Mouse (Mus musculus) cerebellum, adult 11 months (tissue): ENCODE results near the gene Eif4e.
"Not testable (repeated sequence)": the region's sequence is repeated elsewhere in the genome, so short reads cannot be mapped to it uniquely, and the experiment has no call there.

ENCODE experiments used
- DNase-seq: peaks from one replicate; pipeline ENCODE4 v3.0.0; 2022

The Eif4e gene

DNA sequence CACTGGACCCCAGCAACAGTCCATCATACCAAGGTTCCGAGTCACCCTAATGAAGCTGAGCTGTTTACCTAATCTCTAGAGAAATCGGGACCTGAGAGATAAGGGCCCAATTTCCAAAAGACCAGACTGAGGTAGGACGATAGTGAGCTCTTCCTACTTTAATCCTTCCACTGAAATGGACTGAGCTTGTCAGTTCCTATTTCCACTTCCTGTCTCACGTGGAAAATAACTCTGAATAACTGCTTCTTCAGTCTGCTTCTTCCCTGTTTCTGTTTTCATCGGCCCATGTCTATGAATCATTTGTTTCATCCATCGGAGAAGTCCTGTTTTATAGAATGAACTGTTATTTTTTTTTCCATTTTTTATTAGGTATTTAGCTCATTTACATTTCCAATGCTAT is 6.8 kb upstream of the Eif4e start:
- no peak for DNase-seq

DNA sequence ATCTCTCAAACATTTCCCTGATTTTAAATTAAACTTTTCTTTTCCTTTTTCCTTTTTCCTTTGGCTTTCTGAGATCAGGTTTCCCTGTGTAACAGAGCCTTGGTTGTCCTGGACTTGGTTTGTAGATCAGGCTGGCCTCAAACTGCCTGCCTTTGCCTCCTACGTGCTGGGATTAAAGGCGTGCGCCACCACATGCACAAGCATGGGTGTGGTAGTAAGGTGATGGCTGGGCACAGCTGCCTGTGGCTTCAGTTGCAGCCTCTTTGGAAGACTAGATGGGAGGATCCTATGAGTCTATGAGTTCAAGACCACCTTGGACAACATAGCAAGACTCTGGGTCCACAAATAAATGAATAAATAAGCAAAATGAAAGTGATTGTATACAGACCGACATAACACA is 2.0 kb upstream of the Eif4e start:
- no peak for DNase-seq

GRCm38 (mm10) chr3:138525494-138525893 is 485 bp upstream of the Eif4e start:
- no peak for DNase-seq

GRCm38 (mm10) chr3:138526916-138527666 is 1.1 kb downstream of the Eif4e start:
- peak; percentile 95 for DNase-seq

- peak; percentile 58 for DNase-seq
Observed at GRCm38 (mm10) chr3:138527667-138528231, 1.8 kb downstream of the Eif4e start.

DNA sequence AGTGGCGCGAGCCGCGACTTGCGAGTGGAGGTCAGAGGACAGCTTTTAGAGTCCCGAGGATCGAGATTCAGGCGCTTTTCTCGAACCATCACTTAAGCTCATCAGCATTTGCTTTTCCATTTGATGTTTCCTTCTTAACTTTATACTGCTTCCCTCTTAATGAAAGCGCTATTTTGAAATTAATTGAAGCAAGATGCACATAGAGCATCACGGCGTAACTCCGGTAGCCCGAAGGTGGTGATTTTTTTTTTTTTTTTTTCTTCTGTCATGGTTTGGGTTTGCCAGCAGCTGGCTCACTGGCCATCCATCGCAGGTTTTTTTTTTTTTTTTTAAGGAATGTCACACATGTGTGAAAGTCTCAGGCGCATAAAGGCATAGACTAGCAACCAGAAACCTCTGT is 2.3 kb downstream of the Eif4e start:
- no peak for DNase-seq

DNA sequence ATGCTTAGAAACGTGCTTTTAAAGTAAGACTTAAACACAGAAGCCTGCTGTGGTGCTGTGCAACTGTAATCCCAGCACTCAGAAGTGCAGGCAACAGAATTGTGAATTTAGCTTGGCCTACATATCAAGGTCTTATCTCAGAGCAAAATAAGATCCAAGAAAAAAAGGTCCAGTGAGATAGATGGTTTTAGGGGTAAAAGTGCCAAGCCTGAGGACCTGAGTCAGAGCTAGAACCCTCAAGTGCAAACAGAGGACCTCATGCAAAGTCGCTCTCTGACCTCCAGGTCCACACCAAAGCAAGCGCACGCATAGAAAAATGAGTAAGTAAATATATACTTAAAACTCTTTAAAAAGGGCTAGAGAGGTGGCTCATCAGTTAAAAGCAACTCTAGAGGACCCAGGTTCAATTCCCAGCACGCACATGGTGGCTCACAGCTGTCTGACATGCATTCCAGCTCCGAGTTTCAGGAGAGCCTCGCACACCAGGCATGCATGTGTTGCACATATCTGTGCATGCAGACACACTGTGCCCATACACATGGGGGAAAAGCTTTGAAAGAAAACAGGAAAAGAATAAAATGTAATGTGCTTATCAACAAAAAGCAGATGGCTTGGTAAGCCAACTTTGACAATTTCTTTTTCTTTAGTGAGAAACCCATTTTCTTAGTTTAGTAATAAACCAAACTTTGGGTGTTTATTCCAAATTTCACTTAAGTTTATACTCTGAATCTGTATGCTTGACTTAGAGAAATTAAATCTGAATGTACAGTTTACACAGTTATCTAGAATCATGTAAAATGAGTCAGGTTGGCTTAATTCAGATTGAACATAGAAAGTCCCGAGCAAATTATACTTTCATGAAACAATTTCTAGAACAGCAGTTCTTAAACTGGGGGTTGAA is 4.8 kb downstream of the Eif4e start:
- no peak for DNase-seq

GRCm38 (mm10) chr3:138531479-138532181 is 5.7 kb downstream of the Eif4e start:
- DNase-seq: no peak

- DNase-seq: no peak
Observed at GRCm38 (mm10) chr3:138532764-138533163, 6.8 kb downstream of the Eif4e start.

DNA sequence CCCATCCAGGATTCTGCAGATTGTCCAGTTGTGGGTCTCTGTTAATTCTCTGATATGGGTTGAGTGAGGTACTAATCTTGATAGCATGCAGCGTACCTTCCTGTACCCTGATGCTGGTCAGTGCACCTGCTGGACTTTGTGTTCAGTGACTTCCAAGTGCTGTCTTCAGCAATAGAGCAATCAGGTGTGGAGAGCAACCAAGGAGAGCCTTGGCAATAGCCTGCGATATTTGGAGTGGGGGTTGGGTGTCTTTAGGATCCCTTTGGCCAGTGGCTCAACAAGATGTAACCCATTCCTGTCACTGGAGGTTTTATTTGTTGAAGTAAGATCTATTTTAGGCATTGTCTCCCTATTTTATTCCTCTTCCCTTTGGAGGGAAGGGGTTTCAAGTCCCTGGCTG is 10.1 kb downstream of the Eif4e start:
- no peak for DNase-seq

DNA sequence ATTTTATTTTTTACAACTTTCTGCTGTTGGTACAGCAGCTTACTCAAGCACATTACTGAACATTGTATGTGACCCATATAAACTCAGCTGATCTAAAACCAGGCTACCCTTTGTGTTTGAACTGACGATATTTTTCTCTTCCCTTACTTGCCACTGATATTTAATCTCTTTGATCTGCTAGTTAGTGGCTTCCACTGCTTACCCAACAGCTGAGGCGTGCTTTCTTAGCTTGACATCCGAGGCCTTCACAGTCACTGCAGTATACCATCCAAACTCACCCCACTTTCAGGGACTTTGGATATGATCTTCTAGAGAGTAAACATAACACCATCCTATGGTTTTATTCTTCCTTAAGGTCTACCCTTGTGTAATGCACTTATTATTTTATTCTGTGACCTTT is 16.6 kb downstream of the Eif4e start:
- DNase-seq: no peak

DNA sequence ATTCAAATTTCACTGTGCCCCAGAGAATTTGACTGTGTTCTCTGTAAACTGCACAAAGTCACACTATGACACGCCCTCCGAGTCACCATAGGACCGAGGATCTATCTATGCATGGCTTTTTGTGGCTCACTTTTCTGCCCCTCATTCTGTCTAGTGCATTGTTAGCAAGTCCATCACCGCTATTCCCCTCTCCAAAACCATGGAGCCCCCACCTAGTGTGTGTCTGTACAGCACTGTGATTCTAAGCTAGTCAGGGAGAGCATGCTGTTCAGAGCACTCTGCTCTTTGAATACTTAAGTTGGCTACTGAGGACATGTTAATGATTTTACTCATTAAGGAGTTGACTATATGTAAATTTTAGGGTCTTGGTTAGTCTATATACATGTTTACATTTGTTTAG is 18.1 kb downstream of the Eif4e start:
- DNase-seq: no peak

- no peak for DNase-seq
Observed at GRCm38 (mm10) chr3:138546678-138547077, 20.7 kb downstream of the Eif4e start.

- no peak for DNase-seq
Observed at GRCm38 (mm10) chr3:138549045-138549444, 23.1 kb downstream of the Eif4e start.

GRCm38 (mm10) chr3:138550336-138551123 is 24.6 kb downstream of the Eif4e start:
- DNase-seq: no peak

GRCm38 (mm10) chr3:138555279-138555678 is 29.3 kb downstream of the Eif4e start:
- DNase-seq: not testable (repeated sequence)

- DNase-seq: no peak
Observed at GRCm38 (mm10) chr3:138558529-138558928, 32.5 kb downstream of the Eif4e start.

- DNase-seq: no peak
Observed at GRCm38 (mm10) chr3:138560242-138560641, 34.3 kb downstream of the Eif4e start.

DNA sequence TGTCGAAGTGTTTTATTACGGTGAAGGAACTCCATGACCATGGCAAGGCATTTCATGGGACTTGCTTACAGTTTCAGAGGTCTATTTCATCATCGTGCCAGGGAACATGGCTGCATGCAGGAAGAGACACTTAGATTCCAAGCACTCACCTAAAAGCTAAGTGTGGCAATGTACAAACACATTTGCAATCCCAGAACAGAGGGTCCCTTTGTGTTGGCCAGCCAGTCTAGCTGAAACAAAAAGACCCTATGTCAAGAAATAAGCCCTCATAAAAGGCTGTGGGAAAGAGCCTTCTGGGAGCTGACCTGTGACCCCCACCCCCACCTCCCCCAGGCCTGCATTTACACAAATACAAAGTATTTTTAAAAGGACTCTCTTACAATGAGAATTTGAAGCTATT is 34.9 kb downstream of the Eif4e start:
- no peak for DNase-seq

DNA sequence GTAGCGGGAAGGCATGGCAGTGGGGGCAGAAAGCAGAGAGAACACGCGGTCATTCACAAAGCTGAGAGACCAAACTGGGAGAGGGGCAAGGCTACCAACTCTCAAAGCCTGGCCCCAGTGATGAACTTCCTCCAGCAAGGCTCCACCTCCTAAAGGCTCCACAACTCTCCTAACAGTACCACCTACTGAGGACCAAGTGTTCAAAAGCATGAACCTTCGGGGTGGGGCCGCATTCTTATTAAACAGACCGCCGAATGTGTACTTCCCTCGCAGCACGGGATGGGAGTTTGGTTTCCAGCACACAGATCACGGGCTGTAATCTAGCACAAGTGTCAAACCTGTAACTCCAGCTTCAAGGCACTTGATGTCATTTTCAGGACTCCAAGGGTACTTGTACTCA is 52.9 kb downstream of the Eif4e start:
- DNase-seq: no peak

DNA sequence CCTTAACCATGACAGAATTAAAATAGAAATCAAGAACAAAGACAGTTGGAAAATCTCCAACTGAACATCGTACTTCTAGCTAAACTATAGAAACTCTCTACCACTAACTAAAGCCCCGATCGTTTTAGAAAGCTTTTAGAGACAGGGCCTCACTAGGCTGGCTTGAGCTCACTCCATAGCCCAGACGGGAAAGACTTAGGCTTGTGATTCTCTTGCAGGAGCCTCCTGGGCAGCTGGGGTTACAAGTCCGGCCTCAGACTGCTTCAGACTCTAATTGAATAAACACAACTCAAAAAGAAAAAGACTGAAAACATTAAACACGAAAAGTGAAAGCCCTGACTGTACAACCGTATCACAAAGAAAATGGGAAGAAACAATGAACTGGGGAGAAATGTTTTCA is 60.2 kb downstream of the Eif4e start:
- DNase-seq: no peak

GRCm38 (mm10) chr3:138587137-138587536 is 61.2 kb downstream of the Eif4e start:
- DNase-seq: no peak
